Mouse (Mus musculus) C2C12 (cell line): ENCODE measurements around the gene Nav1.

Experiments
- CTCF ChIP-seq: IDR thresholded peaks from one replicate; pipeline ENCODE4 v1.5.1; 2011; ENCODE audit not compliant: control insufficient read depth, insufficient read depth, insufficient read length
- USF1 ChIP-seq: IDR thresholded peaks from one replicate; pipeline ENCODE4 v1.6.1; 2011; ENCODE audit warnings: low read depth, mild to moderate bottlenecking, control low read depth, moderate library complexity

DNA sequence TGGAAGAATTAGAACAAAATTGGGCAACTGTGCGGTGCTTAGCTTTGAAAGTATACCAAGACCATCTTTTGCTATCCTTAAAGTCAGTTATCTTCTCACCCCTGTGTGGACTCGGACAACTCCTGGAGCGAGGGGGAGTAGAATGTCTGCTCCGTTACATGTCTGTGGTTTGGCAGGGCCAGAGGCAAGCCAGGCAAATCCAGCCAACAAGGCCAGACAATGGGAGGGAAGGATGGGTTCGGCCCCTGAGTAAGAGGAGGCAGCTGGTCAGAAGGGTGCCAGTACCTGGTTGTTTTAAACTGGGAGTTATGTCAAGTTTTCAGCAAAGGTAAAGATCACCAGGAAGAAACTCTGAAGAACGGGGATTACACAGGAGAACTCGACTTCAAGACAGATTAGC is 121.9 kb downstream of the Nav1 start:
- TF ChIP-seq CTCF (no peak), USF1 (no peak)
